Mouse (Mus musculus): Measurements from ENCODE around the gene Abhd8.

Abhd8 gene

GRCm38 (mm10) chr8:71463188-71464033 lies at the start of gene Abhd8:
TSS of gene Abhd8 (minus strand) at chr8:71463655.
- peak; percentile 83 for DNase-seq (ENCODE audit: extremely low read depth, low read depth)

- DNase-seq (ENCODE audit: extremely low read depth, low read depth): peak; percentile 94
Observed at GRCm38 (mm10) chr8:71511644-71512043, 48.2 kb upstream of the Abhd8 start, which contains the start of gene Plvap. TSS of gene Plvap (minus strand) at chr8:71511752.

- DNase-seq (ENCODE audit: extremely low read depth, low read depth): no peak
Observed at GRCm38 (mm10) chr8:71509316-71509715, 45.9 kb upstream of the Abhd8 start.

GRCm38 (mm10) chr8:71507589-71508104 lies 44.2 kb upstream of the Abhd8 start:
- no peak for DNase-seq (ENCODE audit: extremely low read depth, low read depth)

GRCm38 (mm10) chr8:71505979-71506378 lies 42.5 kb upstream of the Abhd8 start:
- DNase-seq (ENCODE audit: extremely low read depth, low read depth): no peak

- DNase-seq (ENCODE audit: extremely low read depth, low read depth): no peak
Observed at GRCm38 (mm10) chr8:71505326-71505725, 41.9 kb upstream of the Abhd8 start.

GRCm38 (mm10) chr8:71504349-71504748 lies 40.9 kb upstream of the Abhd8 start:
- DNase-seq (ENCODE audit: extremely low read depth, low read depth): no peak

- DNase-seq (ENCODE audit: extremely low read depth, low read depth): no peak
Observed at GRCm38 (mm10) chr8:71498816-71499690, 35.6 kb upstream of the Abhd8 start.

GRCm38 (mm10) chr8:71497881-71498501 lies 34.5 kb upstream of the Abhd8 start:
- no peak for DNase-seq (ENCODE audit: extremely low read depth, low read depth)

- DNase-seq (ENCODE audit: extremely low read depth, low read depth): no peak
Observed at GRCm38 (mm10) chr8:71497077-71497645, 33.7 kb upstream of the Abhd8 start.

GRCm38 (mm10) chr8:71496481-71496880 lies 33.0 kb upstream of the Abhd8 start:
- no peak for DNase-seq (ENCODE audit: extremely low read depth, low read depth)

GRCm38 (mm10) chr8:71495811-71496210 lies 32.4 kb upstream of the Abhd8 start:
- DNase-seq (ENCODE audit: extremely low read depth, low read depth): no peak

- no peak for DNase-seq (ENCODE audit: extremely low read depth, low read depth)
Observed at GRCm38 (mm10) chr8:71495039-71495438, 31.6 kb upstream of the Abhd8 start.

GRCm38 (mm10) chr8:71488454-71488853 lies 25.0 kb upstream of the Abhd8 start:
- peak; percentile 96 for DNase-seq (ENCODE audit: extremely low read depth, low read depth)

GRCm38 (mm10) chr8:71487691-71488445 lies 24.4 kb upstream of the Abhd8 start, which contains the start of gene Gtpbp3:
TSS of gene Gtpbp3 (plus strand) at chr8:71488103.
- peak; percentile 72 for DNase-seq (ENCODE audit: extremely low read depth, low read depth)

GRCm38 (mm10) chr8:71486136-71486529 lies 22.7 kb upstream of the Abhd8 start:
- no peak for DNase-seq (ENCODE audit: extremely low read depth, low read depth)

GRCm38 (mm10) chr8:71485142-71486135 lies 22.0 kb upstream of the Abhd8 start, which contains the start of gene Ano8:
TSS of gene Ano8 (minus strand) at chr8:71485963.
- peak; percentile 80 for DNase-seq (ENCODE audit: extremely low read depth, low read depth)

GRCm38 (mm10) chr8:71484736-71485135 lies 21.3 kb upstream of the Abhd8 start:
- DNase-seq (ENCODE audit: extremely low read depth, low read depth): no peak

GRCm38 (mm10) chr8:71483932-71484331 lies 20.5 kb upstream of the Abhd8 start:
- DNase-seq (ENCODE audit: extremely low read depth, low read depth): peak; percentile 85
